Mouse (Mus musculus) E14TG2a.4 (cell line): Measurements from ENCODE around the gene Gad2.

Experiments
- CTCF ChIP-seq: conservative IDR thresholded peaks from 2 replicates; pipeline ENCODE4 v1.5.1; 2014; ENCODE audit warnings: low read length
- NANOG ChIP-seq: IDR thresholded peaks from 2 replicates; pipeline ENCODE4 v1.6.1; 2014; ENCODE audit warnings: borderline replicate concordance, low read length, mixed read lengths
- POU5F1 ChIP-seq: IDR thresholded peaks from 2 replicates; pipeline ENCODE4 v1.6.1; 2014; ENCODE audit warnings: low read length, borderline replicate concordance

- TF ChIP-seq CTCF (no peak), NANOG (no peak), POU5F1 (no peak)
These were observed 55.1 kb downstream of the Gad2 start for GRCm38 (mm10) chr2:22677066-22677465.
